Comparison of ENCODE assay signal across 9 mouse cellular contexts in the genomic region with DNA sequence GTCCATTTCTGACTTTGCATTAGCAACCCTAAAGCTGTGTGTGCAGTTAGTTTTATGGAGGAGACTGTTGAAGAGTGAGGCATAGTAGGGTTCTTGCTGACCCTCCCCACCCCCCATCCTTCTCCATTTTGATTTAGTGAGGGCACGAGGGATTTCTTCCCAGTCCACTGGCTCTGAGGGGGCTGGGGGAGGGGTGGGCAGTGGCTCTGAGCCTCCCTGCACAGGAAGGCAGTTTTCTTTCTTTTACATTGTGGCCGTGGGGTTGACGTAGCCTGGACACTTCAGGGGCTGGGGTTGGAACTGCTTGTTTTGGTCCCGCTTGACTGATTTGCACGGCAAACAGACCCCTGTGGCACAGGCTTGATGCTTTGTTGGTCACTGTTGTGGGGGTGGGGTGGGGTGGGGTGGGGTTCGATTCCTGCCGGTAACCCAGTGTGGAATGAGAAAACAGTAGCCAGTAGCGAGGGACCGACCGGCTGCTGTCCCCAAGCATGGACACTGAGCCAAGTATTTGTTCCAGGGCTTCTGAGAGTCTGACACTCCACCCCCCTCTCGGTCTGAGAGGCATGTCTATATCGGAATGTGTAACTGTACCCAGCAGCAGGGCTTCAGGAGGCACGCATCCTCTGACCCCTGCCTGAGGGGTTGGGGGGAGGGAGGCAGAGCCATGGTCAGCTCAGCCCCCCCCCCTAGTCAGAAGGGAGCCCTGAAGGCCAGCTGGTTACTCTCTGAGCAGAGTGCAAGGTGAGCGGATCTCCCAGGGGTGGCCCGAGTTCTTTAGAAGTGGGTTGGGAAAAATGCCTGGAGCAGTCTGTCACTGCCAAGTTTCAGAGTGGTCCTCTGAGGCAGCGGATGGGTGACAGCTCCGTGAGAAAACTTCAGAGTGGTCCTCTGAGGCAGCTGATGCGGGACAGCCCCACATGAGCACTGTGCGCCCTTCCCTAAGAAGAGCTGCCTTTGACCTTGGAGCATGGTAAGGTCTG. TPM values are rescaled to one million over a fixed set of nuclear protein-coding genes. Genes with fewer than 3 reads are reported as not detected.
DNase-seq lines count a peak whose midpoint lies in the region; ATAC-seq and TF ChIP-seq lines count a peak whose summit lies in the region.
"Had no signal": no experiment of that assay in that cellular context is flagged by ENCODE, and none has a peak within 500 bp of the region (broad histone marks: within the 10 kb centered on the region; RNA-seq: fewer than 3 reads in every experiment).

No protein-coding gene starts in this region.

- no peak for TF ChIP-seq POLR2A in brain, embryonic 14.5 days (IDR thresholded peaks at IDR 0.05; ENCODE audit: borderline replicate concordance, extremely low read depth, insufficient read depth, insufficient read length, poor library complexity, severe bottlenecking)

- peak overlapping the region; percentile 54 for H3K9ac ChIP-seq in embryonic facial prominence, embryonic 12.5 days
- peak overlapping the region; percentile 65 for H3K9ac ChIP-seq in heart, embryonic 15.5 days
- peak overlapping the region; percentile 57 for H3K9ac ChIP-seq in limb, embryonic 11.5 days (ENCODE audit: low read length)
- peak overlapping the region; percentile 20; the same call in 1 of the 2 replicates for H3K9ac ChIP-seq in midbrain, embryonic 14.5 days (replicated peaks; ENCODE audit: low read length)

- H3K27ac ChIP-seq in embryonic facial prominence, embryonic 12.5 days, result peak overlapping the region; percentile 88
- H3K27ac ChIP-seq in heart, embryonic 15.5 days, result peak overlapping the region; percentile 97
- peak overlapping the region; percentile 73; the same call in 1 of the 2 replicates for H3K27ac ChIP-seq in limb, embryonic 11.5 days (replicated peaks; ENCODE audit: low read depth, low read length)
- 0 out of 2 replicates have a peak overlapping the region, but pooled peaks have one; percentile 41 for H3K27ac ChIP-seq in midbrain, embryonic 14.5 days (replicated peaks; ENCODE audit: low read depth, low read length)
- H3K27ac ChIP-seq: macrophage had no signal

- peaks cover 63% of the 10 kb centered on the region for H3K4me1 ChIP-seq in embryonic facial prominence, embryonic 12.5 days
- peaks cover 87% of the 10 kb centered on the region for H3K4me1 ChIP-seq in heart, embryonic 15.5 days (replicated peaks)
- peaks cover 37% of the 10 kb centered on the region for H3K4me1 ChIP-seq in limb, embryonic 11.5 days (ENCODE audit: control insufficient read depth, insufficient read depth, low read length)
- H3K4me1 ChIP-seq in midbrain, embryonic 14.5 days (ENCODE audit: control insufficient read depth, insufficient read depth, low read length), result peaks cover 49% of the 10 kb centered on the region

- peak overlapping the region; percentile 30 for H3K4me3 ChIP-seq in embryonic facial prominence, embryonic 12.5 days
- H3K4me3 ChIP-seq in heart, embryonic 15.5 days, result peak overlapping the region; percentile 60
- peak overlapping the region; percentile 25 for H3K4me3 ChIP-seq in limb, embryonic 11.5 days (ENCODE audit: low read depth, low read length)
- no peak overlapping the region for H3K4me3 ChIP-seq in midbrain, embryonic 14.5 days (replicated peaks; ENCODE audit: low read depth, low read length)

- H3K4me2 ChIP-seq in embryonic facial prominence, embryonic 12.5 days (replicated peaks), result peak overlapping the region; percentile 57
- peak overlapping the region; percentile 69 for H3K4me2 ChIP-seq in heart, embryonic 15.5 days
- peak overlapping the region; percentile 54 for H3K4me2 ChIP-seq in limb, embryonic 11.5 days (ENCODE audit: low read depth, severe bottlenecking)
- H3K4me2 ChIP-seq in midbrain, embryonic 14.5 days (ENCODE audit: low read length), result peak overlapping the region; percentile 38

- no peaks in the 10 kb centered on the region for H3K9me3 ChIP-seq in embryonic facial prominence, embryonic 12.5 days
- no peaks in the 10 kb centered on the region for H3K9me3 ChIP-seq in heart, embryonic 15.5 days (replicated peaks)
- H3K9me3 ChIP-seq in limb, embryonic 11.5 days (ENCODE audit: control insufficient read depth, low read length), result no peaks in the 10 kb centered on the region
- no peaks in the 10 kb centered on the region for H3K9me3 ChIP-seq in midbrain, embryonic 14.5 days (ENCODE audit: control insufficient read depth, low read length)

- ATAC-seq in embryonic facial prominence, embryonic 12.5 days (ENCODE audit: insufficient number of reproducible peaks, insufficient read depth, low FRiP score, low TSS enrichment), result 0 out of 2 replicates have a peak, but pooled peaks have one; percentile 24
- ATAC-seq in heart, embryonic 15.5 days (replicated peaks; ENCODE audit: insufficient number of reproducible peaks, insufficient read depth, low FRiP score, low read depth), result peak; percentile 80
- ATAC-seq in limb, embryonic 11.5 days (ENCODE audit: insufficient number of reproducible peaks, low FRiP score, low TSS enrichment, low read depth), result peak; percentile 50
- ATAC-seq in midbrain, embryonic 14.5 days (ENCODE audit: low FRiP score, low TSS enrichment), result peak; percentile 44

- no peaks in the 10 kb centered on the region for H3K27me3 ChIP-seq in embryonic facial prominence, embryonic 12.5 days
- no peaks in the 10 kb centered on the region for H3K27me3 ChIP-seq in heart, embryonic 15.5 days
- no peaks in the 10 kb centered on the region for H3K27me3 ChIP-seq in limb, embryonic 11.5 days (ENCODE audit: control insufficient read depth, insufficient read depth, low read length)
- no peaks in the 10 kb centered on the region for H3K27me3 ChIP-seq in midbrain, embryonic 14.5 days (ENCODE audit: control insufficient read depth, insufficient read depth, low read length)

- peaks cover 21% of the 10 kb centered on the region for H3K36me3 ChIP-seq in embryonic facial prominence, embryonic 12.5 days
- H3K36me3 ChIP-seq in heart, embryonic 15.5 days, result no peaks in the 10 kb centered on the region
- peaks cover 6% of the 10 kb centered on the region; the same call in 1 of the 2 replicates for H3K36me3 ChIP-seq in limb, embryonic 11.5 days (ENCODE audit: control insufficient read depth, insufficient read depth, low read length)
- H3K36me3 ChIP-seq in midbrain, embryonic 14.5 days (ENCODE audit: control insufficient read depth, insufficient read depth, low read length), result peaks cover 8% of the 10 kb centered on the region; the same call in 1 of the 2 replicates

- peak; percentile 31 for DNase-seq in brain, embryonic 14.5 days (ENCODE audit: low read depth)
- DNase-seq in limb, embryonic 11.5 days (ENCODE audit: low spot score), result peak; percentile 52
- no peak for DNase-seq in midbrain, embryonic 14.5 days
- no peak for DNase-seq in urinary bladder, postnatal 10 days (ENCODE audit: low spot score)
- no peak for DNase-seq in thymus, postnatal 14 days
- DNase-seq in layer of hippocampus, adult 18-20 months (ENCODE audit: low spot score in 2 of 2), result no peak

- 12% methylated on average over 19 of the region's 19 CpGs for WGBS in embryonic facial prominence, embryonic 12.5 days
- WGBS in heart, embryonic 15.5 days, result 18% methylated on average over 19 of the region's 19 CpGs
- 24% methylated on average over 19 of the region's 19 CpGs for WGBS in limb, embryonic 11.5 days
- 20% methylated on average over 19 of the region's 19 CpGs for WGBS in midbrain, embryonic 14.5 days

- no peak for TF ChIP-seq CTCF in brain, embryonic 14.5 days (IDR thresholded peaks at IDR 0.05; ENCODE audit: borderline replicate concordance, extremely low read depth, insufficient read depth, insufficient read length)

RNA-seq across cellular contexts. Expression of gene Wbp1l, which starts 25.2 kb away (rescaled TPM):
- polyA plus RNA-seq in brain, embryonic 14.5 days (2012; rRNA removed), result 33.7 and 44.8 TPM in 2 replicates
- 52.5 and 54.1 TPM in 2 replicates for polyA plus RNA-seq in embryonic facial prominence, embryonic 12.5 days (2016; fragmentation: Nextera tagmentation; extraction: Ambion mirVana)
- 51.6 and 58.6 TPM in 2 replicates for polyA plus RNA-seq in heart, embryonic 15.5 days (2015; fragmentation: Nextera tagmentation; extraction: Ambion mirVana)
- polyA plus RNA-seq in limb, embryonic 11.5 days (2014; fragmentation: Nextera tagmentation; extraction: Ambion mirVana), result 40.4 and 40.8 TPM in 2 replicates
- polyA plus RNA-seq in midbrain, embryonic 14.5 days (2014; fragmentation: Nextera tagmentation; extraction: Ambion mirVana), result 27.5 and 33.8 TPM in 2 replicates
- 10 to 100 TPM; 38.1 to 40.1 TPM for total RNA-seq in layer of hippocampus, adult 18-20 months (2021)

RNA-seq across cellular contexts. Expression of gene Cyp17a1, which starts 48.9 kb away (rescaled TPM):
- polyA plus RNA-seq in brain, embryonic 14.5 days (2012; rRNA removed), result not detected in 2 replicates
- polyA plus RNA-seq in embryonic facial prominence, embryonic 12.5 days (2016; fragmentation: Nextera tagmentation; extraction: Ambion mirVana), result 0.26 TPM in 1 of 2 replicates, not detected in the other
- polyA plus RNA-seq in heart, embryonic 15.5 days (2015; fragmentation: Nextera tagmentation; extraction: Ambion mirVana), result 0.89 and 1.2 TPM in 2 replicates
- not detected in 2 replicates for polyA plus RNA-seq in limb, embryonic 11.5 days (2014; fragmentation: Nextera tagmentation; extraction: Ambion mirVana)
- not detected in 2 replicates for polyA plus RNA-seq in midbrain, embryonic 14.5 days (2014; fragmentation: Nextera tagmentation; extraction: Ambion mirVana)
- not detected for total RNA-seq in layer of hippocampus, adult 18-20 months (2021)
- polyA plus RNA-seq: macrophage had no signal

RNA-seq across cellular contexts. Expression of gene Sfxn2, which starts 50.9 kb away (rescaled TPM):
- polyA plus RNA-seq in brain, embryonic 14.5 days (2012; rRNA removed), result 11.8 and 12.6 TPM in 2 replicates
- 23.4 and 23.6 TPM in 2 replicates for polyA plus RNA-seq in embryonic facial prominence, embryonic 12.5 days (2016; fragmentation: Nextera tagmentation; extraction: Ambion mirVana)
- 8.8 and 10.9 TPM in 2 replicates for polyA plus RNA-seq in heart, embryonic 15.5 days (2015; fragmentation: Nextera tagmentation; extraction: Ambion mirVana)
- polyA plus RNA-seq in limb, embryonic 11.5 days (2014; fragmentation: Nextera tagmentation; extraction: Ambion mirVana), result 15.2 and 15.6 TPM in 2 replicates
- 7.3 and 10.2 TPM in 2 replicates for polyA plus RNA-seq in midbrain, embryonic 14.5 days (2014; fragmentation: Nextera tagmentation; extraction: Ambion mirVana)
- total RNA-seq in layer of hippocampus, adult 18-20 months (2021), result 1 to 10 TPM; 5.2 to 7.6 TPM

RNA-seq across cellular contexts. Expression of gene Arl3, which starts 51.1 kb away (rescaled TPM):
- polyA plus RNA-seq in brain, embryonic 14.5 days (2012; rRNA removed), result 169 and 180 TPM in 2 replicates
- 191 TPM in 2 replicates for polyA plus RNA-seq in embryonic facial prominence, embryonic 12.5 days (2016; fragmentation: Nextera tagmentation; extraction: Ambion mirVana)
- 86.9 and 91.8 TPM in 2 replicates for polyA plus RNA-seq in heart, embryonic 15.5 days (2015; fragmentation: Nextera tagmentation; extraction: Ambion mirVana)
- polyA plus RNA-seq in limb, embryonic 11.5 days (2014; fragmentation: Nextera tagmentation; extraction: Ambion mirVana), result 128 and 133 TPM in 2 replicates
- polyA plus RNA-seq in midbrain, embryonic 14.5 days (2014; fragmentation: Nextera tagmentation; extraction: Ambion mirVana), result 134 and 200 TPM in 2 replicates
- total RNA-seq in layer of hippocampus, adult 18-20 months (2021), result 100 to 1,000 TPM; 127 to 132 TPM

Comparison
In these comparisons a context has a peak if more than half of its experiments do, and no peak if none do; other contexts are left out.
1. DNase-seq: peak in brain, embryonic 14.5 days (single experiment) and limb, embryonic 11.5 days (single experiment); none in midbrain, embryonic 14.5 days (single experiment), urinary bladder, postnatal 10 days (single experiment), thymus, postnatal 14 days (single experiment) and layer of hippocampus, adult 18-20 months (0 of 2).
2. ATAC-seq: peak in every context shown above with its lines; median percentile 80 in heart, embryonic 15.5 days; 50 in limb, embryonic 11.5 days; 44 in midbrain, embryonic 14.5 days; 24 in embryonic facial prominence, embryonic 12.5 days.
3. H3K27ac ChIP-seq: peak in every context shown above with its lines; median percentile 97 in heart, embryonic 15.5 days; 88 in embryonic facial prominence, embryonic 12.5 days; 73 in limb, embryonic 11.5 days; 41 in midbrain, embryonic 14.5 days.
4. Peak in every context shown above with its lines, with median percentiles within 50 percentile points of each other: H3K4me2 ChIP-seq and H3K9ac ChIP-seq.